Mouse (Mus musculus): Measurements from ENCODE around the gene 9130409I23Rik. TPM values are rescaled to one million over a fixed set of nuclear protein-coding genes. Genes with fewer than 3 reads are reported as not detected.

9130409I23Rik gene
- polyA plus RNA-seq, 1 experiment from 2014 or later, result not detected

GRCm38 (mm10) chr1:181039652-181040051 is 11.4 kb upstream of the 9130409I23Rik start:
- WGBS, result 11% methylated on average over 4 of the region's 4 CpGs
- no peak overlapping the region for H3K27ac ChIP-seq (replicated peaks)
- ATAC-seq (ENCODE audit: low FRiP score, low read depth), result no peak
- H3K27me3 ChIP-seq, result no peaks in the 10 kb centered on the region
- no peak overlapping the region for H3K9ac ChIP-seq
- H3K9me3 ChIP-seq, result no peaks in the 10 kb centered on the region
- no peaks in the 10 kb centered on the region for H3K4me1 ChIP-seq (replicated peaks)
- no peaks in the 10 kb centered on the region for H3K36me3 ChIP-seq
- no peak overlapping the region for H3K4me3 ChIP-seq
- no peak overlapping the region for H3K4me2 ChIP-seq

- Histone ChIP-seq H3K4me2 (no peak overlapping the region), H3K27me3 (no peaks in the 10 kb centered on the region), H3K36me3 (no peaks in the 10 kb centered on the region), H3K4me3 (no peak overlapping the region), H3K4me1 (replicated peaks) (no peaks in the 10 kb centered on the region), H3K9me3 (no peaks in the 10 kb centered on the region), H3K27ac (replicated peaks) (no peak overlapping the region), H3K9ac (no peak overlapping the region)
- 68% methylated on average over 1 of the region's 1 CpGs for WGBS
- no peak for ATAC-seq (ENCODE audit: low FRiP score, low read depth)
Observed at GRCm38 (mm10) chr1:181047520-181047919, 3.5 kb upstream of the 9130409I23Rik start.

DNA sequence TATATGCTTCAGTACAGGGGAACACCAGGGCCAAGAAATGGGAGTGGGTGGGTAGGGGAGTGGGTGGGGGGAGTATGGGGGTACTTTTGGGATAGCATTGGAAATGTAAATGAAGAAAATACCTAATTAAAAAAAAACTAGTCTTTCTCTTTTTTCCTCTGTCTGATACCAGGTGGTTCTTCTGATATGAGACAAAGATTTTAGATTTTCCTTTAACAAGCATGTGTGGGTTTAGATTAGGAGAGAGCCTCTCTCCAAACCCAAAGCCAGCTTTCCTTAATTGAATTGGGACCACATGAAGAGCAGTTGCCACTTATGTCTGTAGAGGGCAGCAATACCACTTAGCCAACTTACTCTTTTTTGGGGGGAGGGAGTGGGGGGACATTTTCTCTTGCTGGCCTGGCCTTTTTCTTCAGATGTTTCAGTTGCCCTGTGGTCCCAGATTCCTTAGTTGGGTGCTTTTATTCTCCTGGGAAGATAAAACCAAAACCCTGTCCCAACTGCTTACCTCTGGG is 1.7 kb upstream of the 9130409I23Rik start:
- ATAC-seq (ENCODE audit: low FRiP score, low read depth), result no peak
- no peaks in the 10 kb centered on the region for H3K4me1 ChIP-seq (replicated peaks)
- no peak overlapping the region for H3K4me3 ChIP-seq
- no peak overlapping the region for H3K9ac ChIP-seq
- H3K9me3 ChIP-seq, result no peaks in the 10 kb centered on the region
- H3K27ac ChIP-seq (replicated peaks), result no peak overlapping the region
- H3K4me2 ChIP-seq, result no peak overlapping the region
- no peaks in the 10 kb centered on the region for H3K36me3 ChIP-seq
- H3K27me3 ChIP-seq, result no peaks in the 10 kb centered on the region

GRCm38 (mm10) chr1:181052898-181053297 is 1.9 kb downstream of the 9130409I23Rik start:
- no peaks in the 10 kb centered on the region for H3K4me1 ChIP-seq (replicated peaks)
- no peaks in the 10 kb centered on the region for H3K27me3 ChIP-seq
- H3K27ac ChIP-seq (replicated peaks), result no peak overlapping the region
- H3K36me3 ChIP-seq, result no peaks in the 10 kb centered on the region
- H3K9ac ChIP-seq, result no peak overlapping the region
- no peak for ATAC-seq (ENCODE audit: low FRiP score, low read depth)
- no peak overlapping the region for H3K4me2 ChIP-seq
- no peaks in the 10 kb centered on the region for H3K9me3 ChIP-seq
- WGBS, result 83% methylated on average over 4 of the region's 4 CpGs
- no peak overlapping the region for H3K4me3 ChIP-seq

DNA sequence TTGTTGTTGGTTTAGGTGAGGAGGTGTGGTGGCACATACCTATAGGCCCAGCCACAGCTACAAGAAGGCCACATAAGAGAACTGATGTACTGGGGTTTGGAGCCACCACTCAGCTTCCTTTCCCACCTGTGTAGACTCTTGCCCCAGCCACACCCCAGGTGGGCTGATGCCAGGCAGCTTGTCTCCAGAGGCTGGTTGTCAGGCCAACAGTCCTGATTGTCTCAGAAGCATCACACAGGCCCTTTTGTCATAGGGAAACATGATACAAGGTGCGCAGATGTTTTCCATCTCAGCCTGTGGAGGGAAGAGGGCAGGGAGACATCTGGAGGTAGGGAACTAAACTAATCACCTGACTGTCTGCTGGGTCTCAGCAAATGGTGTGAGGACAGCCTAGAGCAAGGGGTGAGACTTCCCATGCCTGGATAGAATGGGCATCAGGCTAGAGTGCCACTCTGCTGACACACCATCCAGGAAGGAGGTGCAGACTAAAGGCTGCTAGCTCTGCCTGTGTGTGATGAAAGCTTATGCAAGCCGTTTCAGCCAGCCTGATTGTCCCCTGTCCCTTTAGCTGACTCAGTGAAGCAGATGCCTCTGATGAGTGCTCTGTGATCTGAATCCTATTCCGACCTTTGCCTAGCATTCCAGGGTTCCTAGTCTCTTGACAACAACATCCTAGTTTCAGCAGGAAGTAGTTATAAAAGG is 10.9 kb downstream of the 9130409I23Rik start:
- no peaks in the 10 kb centered on the region for H3K27me3 ChIP-seq
- ATAC-seq (ENCODE audit: low FRiP score, low read depth), result no peak
- H3K4me1 ChIP-seq (replicated peaks), result no peaks in the 10 kb centered on the region
- H3K9me3 ChIP-seq, result no peaks in the 10 kb centered on the region
- no peaks in the 10 kb centered on the region for H3K36me3 ChIP-seq
- H3K27ac ChIP-seq (replicated peaks), result no peak overlapping the region
- no peak overlapping the region for H3K4me3 ChIP-seq
- 64% methylated on average over 3 of the region's 3 CpGs for WGBS
- no peak overlapping the region for H3K4me2 ChIP-seq
- H3K9ac ChIP-seq, result no peak overlapping the region

GRCm38 (mm10) chr1:181063991-181064390 is 13.0 kb downstream of the 9130409I23Rik start:
- no peaks in the 10 kb centered on the region for H3K36me3 ChIP-seq
- no peak for ATAC-seq (ENCODE audit: low FRiP score, low read depth)
- 71% methylated on average over 2 of the region's 2 CpGs for WGBS
- no peaks in the 10 kb centered on the region for H3K27me3 ChIP-seq
- H3K27ac ChIP-seq (replicated peaks), result no peak overlapping the region
- no peak overlapping the region for H3K9ac ChIP-seq
- H3K4me3 ChIP-seq, result no peak overlapping the region
- H3K4me2 ChIP-seq, result no peak overlapping the region
- no peaks in the 10 kb centered on the region for H3K9me3 ChIP-seq
- H3K4me1 ChIP-seq (replicated peaks), result no peaks in the 10 kb centered on the region

- H3K4me2 ChIP-seq, result no peak overlapping the region
- H3K27ac ChIP-seq (replicated peaks), result no peak overlapping the region
- H3K9me3 ChIP-seq, result no peaks in the 10 kb centered on the region
- H3K36me3 ChIP-seq, result no peaks in the 10 kb centered on the region
- no peaks in the 10 kb centered on the region for H3K27me3 ChIP-seq
- ATAC-seq (ENCODE audit: low FRiP score, low read depth), result no peak
- 74% methylated on average over 6 of the region's 6 CpGs for WGBS
- no peak overlapping the region for H3K4me3 ChIP-seq
- no peaks in the 10 kb centered on the region for H3K4me1 ChIP-seq (replicated peaks)
- H3K9ac ChIP-seq, result no peak overlapping the region
Observed at GRCm38 (mm10) chr1:181064648-181065047, 13.6 kb downstream of the 9130409I23Rik start.

- ATAC-seq (ENCODE audit: low FRiP score, low read depth), result no peak
- Histone ChIP-seq H3K27me3 (no peaks in the 10 kb centered on the region), H3K4me1 (replicated peaks) (no peaks in the 10 kb centered on the region), H3K4me2 (no peak overlapping the region), H3K36me3 (no peaks in the 10 kb centered on the region), H3K4me3 (no peak overlapping the region), H3K9me3 (no peaks in the 10 kb centered on the region), H3K9ac (no peak overlapping the region), H3K27ac (replicated peaks) (no peak overlapping the region)
- 100% methylated on average over 1 of the region's 1 CpGs for WGBS
Observed at GRCm38 (mm10) chr1:181068344-181068743, 17.3 kb downstream of the 9130409I23Rik start.

DNA sequence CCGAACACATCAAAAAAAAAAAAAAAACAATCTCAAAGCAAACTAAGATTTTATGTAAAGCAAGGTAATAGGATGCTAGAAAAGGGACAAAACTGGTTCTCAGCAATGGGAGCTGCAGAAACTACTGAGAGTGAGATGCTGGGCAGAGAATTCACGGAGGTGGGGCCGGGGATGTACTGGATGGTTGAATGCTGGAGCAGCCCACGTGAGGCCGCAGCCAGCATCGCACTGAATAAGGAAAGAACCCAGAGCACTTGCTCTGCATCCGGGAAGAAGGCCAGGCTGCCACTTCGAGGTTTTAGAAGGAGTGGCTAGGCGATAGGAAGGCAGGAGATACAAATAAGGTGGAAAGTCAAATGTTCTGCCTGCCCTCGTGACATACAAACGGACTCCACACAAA is 18.6 kb downstream of the 9130409I23Rik start:
- Histone ChIP-seq H3K27ac (replicated peaks) (no peak overlapping the region), H3K27me3 (no peaks in the 10 kb centered on the region), H3K4me2 (no peak overlapping the region), H3K36me3 (no peaks in the 10 kb centered on the region), H3K4me3 (no peak overlapping the region), H3K4me1 (replicated peaks) (no peaks in the 10 kb centered on the region), H3K9ac (no peak overlapping the region), H3K9me3 (no peaks in the 10 kb centered on the region)
- 74% methylated on average over 11 of the region's 11 CpGs for WGBS
- no peak for ATAC-seq (ENCODE audit: low FRiP score, low read depth)

DNA sequence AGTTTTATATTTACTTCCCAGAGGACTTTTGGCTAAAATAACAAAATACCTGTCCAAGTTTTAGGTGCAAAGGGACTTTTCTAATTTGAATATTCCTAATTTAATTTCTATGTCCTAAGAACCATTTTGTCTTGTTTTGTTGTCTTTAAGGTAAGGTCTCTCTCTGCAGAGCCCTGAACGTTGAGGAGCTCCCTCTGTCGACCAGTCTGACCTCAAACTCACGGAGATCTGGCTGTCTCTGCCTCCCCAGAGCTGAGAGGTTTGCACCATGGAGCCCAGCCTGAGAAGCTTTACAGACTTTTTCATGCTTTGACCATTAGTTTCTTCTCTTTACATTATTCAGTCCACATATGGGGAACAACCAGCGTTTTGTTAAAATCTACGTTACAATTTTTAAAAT is 22.0 kb downstream of the 9130409I23Rik start:
- no peak overlapping the region for H3K27ac ChIP-seq (replicated peaks)
- WGBS, result 51% methylated on average over 5 of the region's 5 CpGs
- H3K27me3 ChIP-seq, result no peaks in the 10 kb centered on the region
- no peak overlapping the region for H3K4me3 ChIP-seq
- H3K4me2 ChIP-seq, result no peak overlapping the region
- ATAC-seq (ENCODE audit: low FRiP score, low read depth), result no peak
- H3K9me3 ChIP-seq, result no peaks in the 10 kb centered on the region
- H3K36me3 ChIP-seq, result no peaks in the 10 kb centered on the region
- H3K9ac ChIP-seq, result no peak overlapping the region
- no peaks in the 10 kb centered on the region for H3K4me1 ChIP-seq (replicated peaks)

- no peak overlapping the region for H3K9ac ChIP-seq
- no peak overlapping the region for H3K27ac ChIP-seq (replicated peaks)
- no peaks in the 10 kb centered on the region for H3K27me3 ChIP-seq
- ATAC-seq (ENCODE audit: low FRiP score, low read depth), result no peak
- H3K4me2 ChIP-seq, result no peak overlapping the region
- H3K36me3 ChIP-seq, result no peaks in the 10 kb centered on the region
- H3K4me1 ChIP-seq (replicated peaks), result no peaks in the 10 kb centered on the region
- WGBS, result 49% methylated on average over 2 of the region's 2 CpGs
- H3K4me3 ChIP-seq, result no peak overlapping the region
- no peaks in the 10 kb centered on the region for H3K9me3 ChIP-seq
Observed at GRCm38 (mm10) chr1:181084021-181084420, 33.0 kb downstream of the 9130409I23Rik start.

DNA sequence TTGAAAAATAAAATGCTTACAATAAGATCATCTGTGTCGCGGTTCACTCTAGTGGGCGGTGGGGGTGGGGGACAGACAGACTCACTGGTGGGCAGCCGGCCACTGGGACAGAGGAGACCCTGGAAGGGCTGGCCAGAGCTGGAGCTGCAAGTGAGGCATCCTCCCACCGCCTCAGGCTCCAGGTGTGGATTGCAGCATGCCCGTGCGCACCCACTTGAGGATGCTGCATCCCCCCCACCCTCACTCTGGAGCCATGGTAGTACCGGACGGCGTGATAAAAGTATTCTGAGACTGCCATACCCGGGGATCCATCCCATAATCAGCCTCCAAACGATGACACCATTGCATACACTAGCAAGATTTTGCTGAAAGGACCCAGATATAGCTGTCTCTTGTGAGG is 39.0 kb downstream of the 9130409I23Rik start:
- Histone ChIP-seq H3K27me3 (no peaks in the 10 kb centered on the region), H3K4me2 (no peak overlapping the region), H3K9me3 (no peaks in the 10 kb centered on the region), H3K27ac (replicated peaks) (no peak overlapping the region), H3K4me1 (replicated peaks) (no peaks in the 10 kb centered on the region), H3K9ac (no peak overlapping the region), H3K36me3 (peaks cover 23% of the 10 kb centered on the region), H3K4me3 (no peak overlapping the region)
- ATAC-seq (ENCODE audit: low FRiP score, low read depth), result no peak
- 79% methylated on average over 12 of the region's 12 CpGs for WGBS
